Mouse (Mus musculus): ENCODE data around the gene Ppp6r2.
A peak's percentile ranks its signal among the peaks of the same experiment; 100 is the strongest.

Gene Ppp6r2

GRCm38 (mm10) chr15:89264485-89264884 lies 53.1 kb downstream of the Ppp6r2 start:
- no peak for DNase-seq

GRCm38 (mm10) chr15:89275497-89275896 lies 64.1 kb downstream of the Ppp6r2 start:
- DNase-seq: no peak

DNA sequence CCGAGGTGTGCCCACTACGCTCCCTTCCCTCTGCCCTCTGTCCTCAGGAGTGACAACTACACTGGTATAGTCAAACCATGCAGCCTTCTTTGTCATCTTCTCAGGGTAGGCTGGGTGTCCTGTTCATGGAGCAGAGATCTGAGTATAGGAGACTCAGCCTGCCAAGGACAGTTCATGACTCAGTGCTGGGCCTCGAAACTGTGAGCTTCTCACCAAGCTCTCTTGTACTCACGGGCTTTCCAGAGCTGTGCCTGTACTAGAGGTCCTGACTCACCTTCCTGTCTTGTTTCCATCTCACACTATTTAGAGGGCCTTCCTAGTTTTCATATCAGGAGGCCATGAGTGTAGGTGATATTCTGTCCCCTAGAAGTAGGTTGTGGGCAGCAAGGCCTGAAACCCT lies 66.0 kb downstream of the Ppp6r2 start:
- DNase-seq: no peak

DNA sequence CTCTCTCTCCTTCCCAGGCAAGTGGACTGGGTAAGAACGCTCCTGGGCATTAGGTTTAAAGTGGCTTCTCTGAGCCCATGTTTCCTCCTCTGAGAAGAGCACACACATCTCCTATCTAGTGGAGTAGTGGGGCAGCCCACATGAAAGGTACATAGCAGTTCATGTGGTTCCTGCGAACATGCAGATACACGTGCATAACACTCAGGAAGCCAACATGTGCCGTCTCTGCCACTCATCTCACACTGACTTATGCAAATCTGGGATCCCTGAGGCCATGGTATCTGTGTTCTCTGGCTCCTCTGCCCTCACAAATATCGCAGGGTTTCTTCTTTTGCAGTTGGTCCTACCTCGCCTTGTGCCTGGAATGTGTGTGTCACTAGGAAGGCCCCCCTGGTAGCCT lies 71.2 kb downstream of the Ppp6r2 start:
- DNase-seq: peak; percentile 37

DNA sequence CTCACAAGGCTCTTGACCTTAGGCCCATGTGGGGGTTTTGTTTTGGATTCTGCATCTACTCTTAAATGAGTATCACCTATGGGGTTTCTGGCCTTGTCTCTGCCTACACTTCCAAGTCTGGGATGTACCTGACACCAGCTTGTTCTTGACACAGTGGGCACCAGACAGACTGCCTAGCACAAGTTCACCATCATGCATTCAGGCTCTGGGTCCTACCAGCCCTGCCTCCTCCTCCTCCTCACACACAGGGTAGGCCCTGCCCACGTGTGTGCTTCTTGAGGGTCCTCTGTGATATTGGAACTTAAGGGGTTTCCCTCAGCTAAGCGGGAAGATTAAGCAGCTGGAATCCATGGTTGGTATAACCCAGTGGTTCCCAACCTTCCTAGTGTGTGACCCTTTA lies 72.7 kb downstream of the Ppp6r2 start:
- no peak for DNase-seq

DNA sequence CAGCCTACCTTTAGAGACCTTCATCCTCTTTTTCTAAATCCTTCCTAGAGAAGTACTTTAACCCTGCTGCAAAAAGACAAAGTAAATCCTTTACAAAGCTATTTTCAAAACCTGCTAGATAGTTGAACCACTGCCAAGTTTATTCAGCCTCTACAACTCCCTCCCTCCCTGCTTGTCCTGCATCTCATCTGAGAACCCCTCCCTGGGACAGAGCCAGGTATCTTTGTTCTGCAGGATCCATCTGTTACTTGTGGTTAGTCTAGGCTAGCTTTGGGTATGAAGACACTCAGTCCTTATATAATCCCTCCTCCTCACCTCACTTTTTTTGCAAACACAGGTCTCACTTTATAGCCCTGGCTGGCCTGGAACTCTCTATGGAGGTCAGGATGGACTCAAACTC lies 73.7 kb downstream of the Ppp6r2 start:
- DNase-seq: no peak

GRCm38 (mm10) chr15:89285478-89285877 lies 74.1 kb downstream of the Ppp6r2 start:
- no peak for DNase-seq

DNA sequence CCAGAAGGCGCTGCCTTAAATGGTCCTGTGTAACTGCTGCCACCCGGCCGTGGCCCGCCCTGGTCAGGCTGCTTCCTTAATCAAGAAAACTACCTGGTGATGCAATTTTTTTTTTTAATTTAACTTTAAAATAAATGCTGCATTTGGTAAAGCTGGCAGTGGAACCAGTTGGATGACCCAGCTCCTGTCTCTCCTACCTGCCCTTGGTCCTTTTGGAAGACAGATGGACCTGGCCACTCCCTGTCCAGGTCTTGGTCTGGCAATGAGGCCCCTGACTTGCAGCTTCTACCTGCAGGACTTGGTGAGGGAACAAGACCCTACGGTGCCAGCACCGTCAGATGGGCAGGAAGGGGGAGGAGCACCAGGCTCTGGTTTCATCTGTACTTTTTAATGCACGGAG lies 74.8 kb downstream of the Ppp6r2 start:
- peak; percentile 54 for DNase-seq

DNA sequence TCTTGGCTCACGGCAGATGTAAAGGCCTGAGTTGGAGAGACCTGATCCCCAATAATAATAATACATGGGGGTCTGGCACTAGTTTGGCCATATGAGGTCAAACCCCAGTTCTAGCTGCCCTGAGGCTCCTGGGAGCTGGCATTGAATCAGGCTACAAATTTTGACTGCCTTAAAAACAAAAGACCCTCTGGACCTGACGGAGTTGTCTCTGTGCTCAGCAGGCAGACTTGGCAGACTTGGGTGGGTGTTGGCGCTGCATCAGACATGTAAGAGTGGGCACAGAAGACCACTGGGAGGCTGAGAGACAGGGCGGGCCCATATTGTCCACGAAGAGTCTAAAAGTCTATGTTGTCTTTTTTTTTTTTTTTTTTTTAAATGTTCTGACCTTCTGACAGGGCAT lies 75.2 kb downstream of the Ppp6r2 start:
- no peak for DNase-seq

DNA sequence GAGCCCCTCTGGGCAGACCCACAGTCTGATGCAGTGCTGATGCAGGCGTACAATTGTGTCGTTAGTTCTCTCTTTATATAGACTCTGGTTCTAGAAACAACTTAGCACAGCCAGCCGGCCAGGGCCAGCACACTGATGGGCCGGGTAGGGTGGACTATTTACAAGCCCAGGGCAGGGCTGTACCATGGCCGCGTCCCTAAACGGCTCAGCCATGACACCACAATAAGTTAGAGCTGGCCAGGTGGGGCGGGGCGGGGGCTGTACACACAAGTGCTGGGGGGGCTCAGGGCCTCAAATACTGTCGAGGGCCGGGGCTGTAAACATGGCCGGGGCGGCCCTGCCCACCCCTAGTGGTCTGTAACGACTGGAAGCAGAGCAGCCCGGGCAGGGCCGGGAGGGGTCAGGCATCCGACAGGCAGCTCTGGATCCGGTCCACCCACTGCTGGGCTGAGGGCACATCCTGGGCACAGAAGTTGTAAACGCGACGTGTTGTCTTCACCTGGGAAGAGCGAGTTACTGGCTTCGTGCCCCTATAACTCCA lies 76.9 kb downstream of the Ppp6r2 start:
- no peak for DNase-seq

DNA sequence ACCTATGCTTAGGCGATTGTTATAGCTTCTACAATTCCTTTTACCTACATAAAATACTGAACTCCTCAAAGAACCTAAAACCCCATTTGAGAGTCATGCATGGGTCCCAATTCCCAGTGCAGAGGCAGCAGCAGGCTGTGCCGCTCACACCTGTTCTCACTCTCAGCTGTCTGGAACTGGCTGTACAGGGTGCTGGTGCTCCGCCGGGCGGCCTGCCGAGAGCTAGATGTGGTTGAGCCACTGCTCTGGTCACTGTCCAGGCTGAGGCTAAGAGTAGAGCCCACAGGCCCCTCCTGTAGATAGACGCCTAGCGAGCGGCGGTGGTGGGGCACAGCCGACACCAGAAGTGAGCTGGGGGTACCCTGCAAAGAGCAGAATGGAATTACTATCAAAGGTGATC lies 78.1 kb downstream of the Ppp6r2 start:
- DNase-seq: no peak

DNA sequence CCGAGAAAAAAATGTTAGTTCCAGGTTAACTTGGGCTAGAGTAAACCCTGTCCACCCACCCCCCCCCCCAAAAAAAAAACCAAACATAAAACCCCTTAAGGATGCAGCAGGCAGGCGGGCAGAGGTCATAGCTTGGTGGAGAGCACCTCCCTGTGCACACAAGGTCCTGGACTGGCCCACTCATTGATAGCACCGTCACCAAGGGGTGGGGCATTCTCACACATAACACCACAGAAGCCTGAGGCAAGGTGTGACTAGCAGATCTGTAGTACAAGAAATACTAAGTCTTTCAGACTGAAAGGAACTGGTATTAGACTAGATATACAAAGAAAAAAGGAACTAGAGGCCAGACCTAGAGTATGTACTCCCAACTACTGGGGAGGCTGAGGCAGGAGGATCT lies 80.2 kb downstream of the Ppp6r2 start:
- DNase-seq: no peak

DNA sequence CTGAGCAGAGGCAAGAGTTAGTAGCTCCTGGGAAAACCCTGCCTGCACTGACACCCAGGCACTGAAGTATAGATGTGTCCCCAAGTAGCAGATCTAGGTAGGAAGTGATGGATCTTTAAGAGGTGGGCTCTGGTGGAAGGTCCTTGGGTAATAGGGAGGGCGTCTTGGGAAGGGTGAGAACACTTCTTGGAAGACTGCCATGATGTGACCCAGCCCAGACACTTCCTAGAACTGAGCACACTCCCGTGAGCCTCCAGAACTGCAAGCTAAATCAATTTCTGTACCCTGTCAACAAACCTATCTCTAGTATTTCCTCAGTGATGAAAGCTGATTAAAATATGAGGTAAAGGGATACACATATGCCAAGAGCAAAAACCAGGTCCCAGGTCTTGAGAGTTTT lies 81.4 kb downstream of the Ppp6r2 start:
- DNase-seq: no peak

DNA sequence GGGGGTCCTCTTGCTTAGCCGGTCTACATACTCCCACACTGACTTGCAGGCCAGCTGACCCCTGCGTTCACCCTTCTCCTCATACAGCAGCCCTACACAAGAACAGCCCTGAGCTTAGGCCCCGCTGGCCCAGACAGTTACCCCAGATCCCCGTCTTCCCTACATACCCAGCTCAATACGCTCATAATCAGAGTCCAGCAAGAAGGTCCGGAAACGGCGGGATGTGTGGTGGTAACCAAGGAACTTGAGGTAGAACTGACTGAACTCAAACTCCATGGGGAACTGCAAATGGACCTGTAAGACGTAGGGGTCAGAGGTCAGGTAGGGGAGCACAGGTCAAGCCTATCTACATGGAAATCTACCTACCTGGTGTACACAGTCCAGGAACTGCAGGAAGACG lies 82.4 kb downstream of the Ppp6r2 start:
- DNase-seq: no peak

DNA sequence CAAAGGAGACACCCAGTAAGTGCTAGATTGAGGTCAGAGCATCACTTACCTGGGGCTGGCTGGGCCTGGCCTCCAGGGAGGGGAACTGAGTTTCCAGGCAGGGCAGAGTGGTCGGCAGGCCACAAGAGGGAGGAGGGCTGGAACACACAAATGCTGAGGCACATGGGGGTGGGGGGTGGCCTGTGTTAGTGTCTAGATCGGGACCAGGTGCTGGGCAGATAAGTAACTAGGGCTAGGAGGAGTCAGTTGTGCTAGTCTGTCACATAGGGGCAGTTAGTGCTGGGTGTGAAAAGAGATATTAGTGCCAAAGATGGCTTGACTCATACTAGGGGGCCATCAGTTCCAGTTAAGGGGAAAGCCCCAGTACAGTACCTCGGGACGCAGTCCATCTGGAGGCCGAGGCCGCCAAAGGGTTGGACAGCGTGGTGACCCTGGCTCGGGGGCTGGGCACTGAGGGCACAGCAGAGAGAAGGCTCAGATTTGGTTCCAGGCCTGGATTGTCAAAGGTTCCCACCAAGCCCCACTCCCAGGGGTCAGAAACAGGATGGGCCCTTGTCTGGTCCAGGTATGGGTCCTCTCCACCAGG lies 84.3 kb downstream of the Ppp6r2 start:
- DNase-seq: no peak

- DNase-seq: no peak
Measured at GRCm38 (mm10) chr15:89296465-89296864, 85.1 kb downstream of the Ppp6r2 start.

GRCm38 (mm10) chr15:89297695-89298094 lies 86.3 kb downstream of the Ppp6r2 start:
- no peak for DNase-seq

DNA sequence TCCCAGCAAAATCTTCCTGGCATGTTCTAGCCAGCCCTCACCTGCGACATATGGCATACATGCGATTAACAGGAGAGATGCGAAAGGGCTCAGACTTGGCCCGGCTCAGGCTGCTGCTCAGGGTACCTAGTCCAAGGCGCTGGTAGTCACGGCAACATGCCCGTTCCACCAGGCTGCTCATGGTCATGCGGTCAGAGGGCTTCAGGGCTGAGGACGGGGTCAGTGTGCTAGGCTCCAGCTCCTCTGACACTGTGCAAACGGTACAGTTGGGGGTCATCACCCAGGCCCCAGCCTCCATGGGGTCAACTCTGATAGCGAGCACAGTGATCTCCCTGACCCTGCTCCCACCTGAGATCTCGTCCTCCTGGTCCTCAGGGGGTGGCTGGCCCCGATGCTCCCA lies 88.8 kb downstream of the Ppp6r2 start:
- DNase-seq: no peak

GRCm38 (mm10) chr15:89300600-89300999 lies 89.2 kb downstream of the Ppp6r2 start:
- DNase-seq: no peak

- no peak for DNase-seq
Measured at GRCm38 (mm10) chr15:89305966-89306365, 94.6 kb downstream of the Ppp6r2 start.

- no peak for DNase-seq
Measured at GRCm38 (mm10) chr15:89307461-89307860, 96.1 kb downstream of the Ppp6r2 start.

DNA sequence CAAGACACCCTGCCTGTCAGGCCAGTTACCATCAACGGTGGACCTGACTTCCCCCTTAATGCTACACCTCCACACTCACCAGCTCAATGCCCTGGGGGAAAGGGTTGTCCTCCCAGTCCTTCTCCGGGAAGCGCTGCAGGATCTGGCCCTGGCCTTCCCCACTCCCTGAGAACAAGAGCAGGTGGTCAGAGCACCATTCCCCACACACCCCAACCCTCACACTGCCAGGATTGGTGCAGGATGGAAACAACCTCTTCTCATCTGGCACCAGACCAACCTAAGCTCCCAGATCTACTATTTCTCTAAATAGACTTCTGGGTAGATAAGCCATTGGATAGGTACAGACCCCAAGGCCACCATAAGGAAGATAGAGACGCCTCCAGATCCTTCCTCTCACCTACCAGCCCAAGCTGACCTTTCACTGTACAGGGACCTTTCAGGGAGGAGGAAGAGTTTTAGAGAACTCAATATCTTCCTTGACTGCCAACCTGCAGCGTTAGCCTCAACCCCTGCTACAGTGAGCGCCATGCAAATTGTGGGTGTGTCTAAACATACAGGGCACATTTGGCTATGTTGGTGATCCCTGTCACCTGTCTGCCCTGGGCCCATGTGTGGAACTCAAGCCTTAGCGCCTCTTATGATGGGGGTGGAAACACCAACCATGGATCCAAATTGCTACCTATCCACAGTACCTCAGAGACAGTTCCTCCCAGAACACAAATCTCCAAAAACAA lies 97.2 kb downstream of the Ppp6r2 start:
- no peak for DNase-seq

DNA sequence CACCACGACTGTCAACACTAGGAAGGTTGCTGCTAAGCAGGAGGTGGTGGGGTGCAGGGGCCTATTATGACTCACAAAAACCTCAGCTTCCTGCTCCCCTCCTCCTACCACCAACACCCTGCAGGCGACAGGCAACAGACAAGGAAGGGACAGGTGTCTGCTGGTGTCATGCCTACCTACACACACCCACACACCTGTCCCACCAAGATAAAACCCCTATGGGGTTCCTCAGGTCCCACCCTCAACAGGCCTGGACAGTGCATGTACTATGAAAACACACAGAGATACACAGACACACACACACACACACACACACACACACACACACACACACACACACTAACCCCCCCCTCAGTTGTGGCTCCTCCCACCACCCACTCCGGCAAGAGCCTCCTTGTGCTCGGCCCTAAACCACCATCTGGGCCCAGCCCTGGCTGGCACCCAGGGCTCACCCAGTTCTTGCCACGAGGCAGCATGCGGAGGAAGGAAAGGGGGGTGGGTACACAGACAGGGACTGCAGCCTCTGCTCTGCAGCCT lies 98.7 kb downstream of the Ppp6r2 start:
- peak; percentile 81 for DNase-seq

GRCm38 (mm10) chr15:89313359-89313758 lies 102.0 kb downstream of the Ppp6r2 start:
- no peak for DNase-seq
